In the genomic region with DNA sequence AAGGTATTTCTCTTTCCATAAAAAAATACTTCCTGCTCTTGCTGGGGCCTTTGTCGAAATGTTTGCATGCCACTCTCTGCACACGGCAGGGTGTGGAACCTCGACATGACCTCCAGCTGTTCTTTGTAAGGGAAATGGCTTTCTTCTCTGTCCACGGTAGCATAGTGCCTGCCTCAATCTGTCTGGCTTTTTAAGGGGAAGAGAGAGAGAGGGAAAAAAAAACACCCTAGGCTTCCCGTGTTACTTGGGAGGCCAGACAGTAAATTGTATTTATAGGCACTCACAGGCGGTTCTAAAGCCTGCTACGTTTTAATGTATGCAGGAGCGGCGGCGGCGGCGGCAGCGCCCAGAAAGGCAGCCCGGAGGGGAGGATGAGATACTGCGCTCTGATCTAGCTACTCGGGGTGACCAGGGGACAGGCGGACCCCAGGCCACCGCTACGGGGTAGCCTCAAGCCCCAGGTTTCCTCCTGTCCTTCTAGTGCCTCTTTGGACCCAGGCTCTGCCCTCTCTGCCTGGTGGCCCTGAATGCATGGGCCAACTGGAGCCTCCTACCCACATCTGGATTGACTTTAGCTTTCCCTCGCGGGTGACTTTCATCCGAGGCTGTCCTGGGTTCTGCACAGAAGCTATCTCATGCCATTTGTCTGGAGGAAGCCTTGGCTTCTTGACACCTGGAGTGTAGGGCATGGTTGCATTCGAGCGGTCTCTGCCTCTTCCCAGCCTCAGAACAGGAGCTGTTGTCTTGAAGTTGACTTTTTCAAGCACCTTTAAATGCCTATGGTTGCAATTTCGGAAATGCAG, we compare ENCODE assay signal across 8 mouse cellular contexts. TPM values are rescaled to one million over a fixed set of nuclear protein-coding genes. Genes with fewer than 3 reads are reported as not detected.
A peak's percentile ranks its signal among the peaks of the same experiment; 100 is the strongest.
DNase-seq lines count a peak whose midpoint lies in the region; ATAC-seq and TF ChIP-seq lines count a peak whose summit lies in the region.
"Had no signal": no experiment of that assay in that cellular context is flagged by ENCODE, and none has a peak within 500 bp of the region (broad histone marks: within the 10 kb centered on the region; RNA-seq: fewer than 3 reads in every experiment).

No protein-coding gene starts in this region.

- peak overlapping the region; percentile 75; the same call in 1 of the 2 replicates for H3K27ac ChIP-seq in ES-E14 (ENCODE audit: insufficient read depth, low read depth, low read length, poor library complexity, severe bottlenecking)
- H3K27ac ChIP-seq in cortical plate, adult 2 months (ENCODE audit: insufficient read depth, low read length), result no peak overlapping the region; the same call in 1 of the 2 replicates
- H3K27ac ChIP-seq in hindbrain, embryonic 16.5 days (ENCODE audit: low read depth, low read length), result peak overlapping the region; percentile 12; the same call in 1 of the 2 replicates
- H3K27ac ChIP-seq in midbrain, embryonic 13.5 days, result peak overlapping the region; percentile 49
- H3K27ac ChIP-seq: macrophage had no signal

- no peak for TF ChIP-seq CTCF in cortical plate, adult 2 months (IDR thresholded peaks at IDR 0.05; ENCODE audit: extremely low read depth, insufficient read depth, low read length)

- H3K9ac ChIP-seq in ES-E14 (ENCODE audit: insufficient read depth, low read depth, low read length, poor library complexity, severe bottlenecking), result peak overlapping the region; percentile 62; the same call in 1 of the 2 replicates
- H3K9ac ChIP-seq in hindbrain, embryonic 16.5 days (ENCODE audit: low read depth, low read length), result peak overlapping the region; percentile 59
- H3K9ac ChIP-seq in midbrain, embryonic 13.5 days (replicated peaks), result peak overlapping the region; percentile 59

- intact Hi-C loops in gastrocnemius, postnatal 14 days (cut with DNase I; ENCODE audit: low total_unique reads), result no loop called here

- WGBS in hindbrain, embryonic 16.5 days, result 7% methylated on average over 25 of the region's 25 CpGs
- 4% methylated on average over 25 of the region's 25 CpGs for WGBS in midbrain, embryonic 13.5 days

- in situ Hi-C loops in ES-E14 (cut with MboI; ENCODE audit: low sequenced_read_pairs in 2 of 2, unreplicated experiment in 2 of 2), result no loop called here

- no peak for TF ChIP-seq POLR2A in cortical plate, adult 2 months (IDR thresholded peaks at IDR 0.05; ENCODE audit: extremely low read depth, insufficient read depth, low read length)

- H3K4me2 ChIP-seq in hindbrain, embryonic 16.5 days (ENCODE audit: low read length), result peak overlapping the region; percentile 45
- peak overlapping the region; percentile 57 for H3K4me2 ChIP-seq in midbrain, embryonic 13.5 days (replicated peaks)

- peak overlapping the region; percentile 22 to 53; a peak in 3 of 4 replicates for H3K4me3 ChIP-seq in ES-E14 (ENCODE audit: insufficient read depth in 1 of 2, low read depth in 1 of 2, low read length in 2 of 2, poor library complexity in 1 of 2, severe bottlenecking in 1 of 2)
- H3K4me3 ChIP-seq in cortical plate, adult 2 months (ENCODE audit: insufficient read depth, low read length), result peak overlapping the region; percentile 17
- no peak overlapping the region for H3K4me3 ChIP-seq in hindbrain, embryonic 16.5 days (ENCODE audit: low read length)
- peak overlapping the region; percentile 22 for H3K4me3 ChIP-seq in midbrain, embryonic 13.5 days (replicated peaks)

- H3K9me3 ChIP-seq in ES-E14 (ENCODE audit: control insufficient read depth, insufficient read depth, low read depth, low read length), result no peaks in the 10 kb centered on the region
- no peaks in the 10 kb centered on the region for H3K9me3 ChIP-seq in hindbrain, embryonic 16.5 days (ENCODE audit: control insufficient read depth, low read length)
- H3K9me3 ChIP-seq in midbrain, embryonic 13.5 days, result no peaks in the 10 kb centered on the region

- H3K4me1 ChIP-seq in ES-E14 (ENCODE audit: control insufficient read depth in 2 of 2, insufficient read depth in 2 of 2, low read length in 2 of 2, poor library complexity in 1 of 2), result peaks cover 5 to 21% of the 10 kb centered on the region in 2 experiments; a peak in 2 of 4 replicates
- peaks cover 10% of the 10 kb centered on the region for H3K4me1 ChIP-seq in cortical plate, adult 2 months (ENCODE audit: control insufficient read depth, insufficient read depth, low read length)
- peaks cover 28% of the 10 kb centered on the region for H3K4me1 ChIP-seq in hindbrain, embryonic 16.5 days (ENCODE audit: control insufficient read depth, insufficient read depth, low read depth, low read length)
- H3K4me1 ChIP-seq in midbrain, embryonic 13.5 days (replicated peaks), result peaks cover 51% of the 10 kb centered on the region

- no peak for ATAC-seq in hindbrain, embryonic 16.5 days
- ATAC-seq in midbrain, embryonic 13.5 days, result peak; percentile 32
- ATAC-seq in megakaryocyte progenitor cell, adult 5-6 weeks (replicated peaks; ENCODE audit: poor library complexity), result no peak

- H3K27me3 ChIP-seq in hindbrain, embryonic 16.5 days (replicated peaks; ENCODE audit: control insufficient read depth, insufficient read depth, low read length), result peaks cover 2% of the 10 kb centered on the region; the same call in 1 of the 2 replicates
- H3K27me3 ChIP-seq in midbrain, embryonic 13.5 days, result peaks cover 15% of the 10 kb centered on the region

- no peak for DNase-seq in ES-E14 (ENCODE audit: low read depth, low spot score)
- DNase-seq in cerebellum, adult 9-11 months, result no peak
- DNase-seq in gastrocnemius, postnatal 14 days, result no peak

- H3K36me3 ChIP-seq in ES-E14 (ENCODE audit: control insufficient read depth, insufficient read depth, low read length, poor library complexity, severe bottlenecking), result no peaks in the 10 kb centered on the region; the same call in 1 of the 2 replicates
- H3K36me3 ChIP-seq in hindbrain, embryonic 16.5 days (ENCODE audit: control insufficient read depth, insufficient read depth, low read length), result no peaks in the 10 kb centered on the region
- peaks cover 10% of the 10 kb centered on the region for H3K36me3 ChIP-seq in midbrain, embryonic 13.5 days

TF ChIP-seq in ES-E14, 5 proteins besides CTCF, POLR2A, EP300 and RAD21:
- TF ChIP-seq ZNF384 (IDR thresholded peaks at IDR 0.05; ENCODE audit: low read depth, low read length) (peak; percentile 74), CHD2 (IDR thresholded peaks at IDR 0.05; ENCODE audit: low read depth, low read length) (no peak), MAFK (IDR thresholded peaks at IDR 0.05; ENCODE audit: insufficient read depth, low read depth, low read length) (no peak), ZC3H11A (IDR thresholded peaks at IDR 0.05; ENCODE audit: borderline replicate concordance, low read depth, low read length) (no peak), HCFC1 (IDR thresholded peaks at IDR 0.05; ENCODE audit: borderline replicate concordance, insufficient read depth, low read length) (no peak)

RNA-seq across cellular contexts. Expression of a gene that starts 49.5 kb away (rescaled TPM):
- 0.63 TPM in 1 of 2 replicates, not detected in the other for total RNA-seq in ES-E14 (2012; rRNA removed)
- polyA plus RNA-seq in cortical plate, adult 2 months (2012; rRNA removed), result 3.4 and 3.5 TPM in 2 replicates
- polyA plus RNA-seq in hindbrain, embryonic 16.5 days (2015; fragmentation: Nextera tagmentation; extraction: Ambion mirVana), result 4.3 and 6.2 TPM in 2 replicates
- polyA plus RNA-seq in midbrain, embryonic 13.5 days (2015; fragmentation: Nextera tagmentation; extraction: Ambion mirVana), result 2.7 and 3.1 TPM in 2 replicates
- not detected for total RNA-seq in gastrocnemius, postnatal 14 days (2021)
- not detected in 2 replicates for total RNA-seq in megakaryocyte progenitor cell, adult 5-6 weeks (2015)
- not detected in 2 replicates for total RNA-seq in megakaryocyte progenitor cell, adult 5-6 weeks (2017)
- polyA plus RNA-seq: macrophage had no signal
